Mouse (Mus musculus): ENCODE measurements around the gene Hist1h3b. TPM values are rescaled to one million over a fixed set of nuclear protein-coding genes. Genes with fewer than 3 reads are reported as not detected.
A peak's percentile ranks its signal among the peaks of the same experiment; 100 is the strongest.

Hist1h3b gene
- polyA plus RNA-seq, 1 experiment from 2014 or later = 11.1 TPM

DNA sequence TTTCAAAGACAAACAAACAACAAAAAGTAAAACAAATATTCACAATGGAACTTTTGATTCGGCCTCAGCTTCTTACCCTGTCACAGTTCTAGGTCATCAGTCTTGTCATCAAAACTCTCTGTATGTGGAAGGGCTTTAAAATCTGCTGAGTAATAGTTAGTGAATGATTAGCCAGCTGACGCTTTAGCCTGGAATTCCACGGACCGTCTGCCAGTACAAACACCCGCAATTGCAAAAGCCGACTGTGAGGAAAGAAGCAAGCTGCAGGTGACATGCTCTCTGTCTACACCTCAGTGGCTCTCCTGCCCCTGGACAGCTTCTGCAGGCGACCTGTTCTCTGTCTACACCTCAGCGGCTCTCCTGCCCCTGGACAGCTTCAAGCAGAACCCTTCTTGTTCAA lies 21.6 kb upstream of the Hist1h3b start:
- Histone ChIP-seq H3K36me3 (ENCODE audit: control insufficient read depth, insufficient read depth, low read length) (no peaks in the 10 kb centered on the region), H3K4me1 (ENCODE audit: control insufficient read depth, insufficient read depth, low read length) (no peaks in the 10 kb centered on the region), H3K9me3 (ENCODE audit: control insufficient read depth, low read depth, low read length) (no peaks in the 10 kb centered on the region), H3K27ac (ENCODE audit: low read length) (no peak overlapping the region), H3K27me3 (ENCODE audit: control insufficient read depth, insufficient read depth, low read length) (no peaks in the 10 kb centered on the region), H3K4me3 (ENCODE audit: low read depth, low read length) (no peak overlapping the region), H3K4me2 (replicated peaks; ENCODE audit: low read depth, low read length) (no peak overlapping the region), H3K9ac (replicated peaks; ENCODE audit: low read depth, low read length) (no peak overlapping the region)
- 20% methylated on average over 8 of the region's 8 CpGs for WGBS
- peak; percentile 83 for ATAC-seq (ENCODE audit: insufficient number of reproducible peaks, insufficient read depth, low FRiP score, low read depth)

- 23% methylated on average over 8 of the region's 8 CpGs for WGBS
- Histone ChIP-seq H3K4me1 (ENCODE audit: control insufficient read depth, insufficient read depth, low read length) (no peaks in the 10 kb centered on the region), H3K9ac (replicated peaks; ENCODE audit: low read depth, low read length) (no peak overlapping the region), H3K9me3 (ENCODE audit: control insufficient read depth, low read depth, low read length) (no peaks in the 10 kb centered on the region), H3K27ac (ENCODE audit: low read length) (no peak overlapping the region), H3K27me3 (ENCODE audit: control insufficient read depth, insufficient read depth, low read length) (no peaks in the 10 kb centered on the region), H3K4me2 (replicated peaks; ENCODE audit: low read depth, low read length) (no peak overlapping the region), H3K36me3 (ENCODE audit: control insufficient read depth, insufficient read depth, low read length) (no peaks in the 10 kb centered on the region), H3K4me3 (ENCODE audit: low read depth, low read length) (no peak overlapping the region)
- ATAC-seq (ENCODE audit: insufficient number of reproducible peaks, insufficient read depth, low FRiP score, low read depth) = no peak
Measured at GRCm38 (mm10) chr13:23732156-23732804, 19.8 kb upstream of the Hist1h3b start.

GRCm38 (mm10) chr13:23737091-23737490 lies 15.0 kb upstream of the Hist1h3b start:
- WGBS = 89% methylated on average over 5 of the region's 5 CpGs
- Histone ChIP-seq H3K27ac (ENCODE audit: low read length) (no peak overlapping the region; the same call in 1 of the 2 replicates), H3K4me1 (ENCODE audit: control insufficient read depth, insufficient read depth, low read length) (peaks cover 17% of the 10 kb centered on the region; the same call in 1 of the 2 replicates), H3K27me3 (ENCODE audit: control insufficient read depth, insufficient read depth, low read length) (no peaks in the 10 kb centered on the region), H3K9me3 (ENCODE audit: control insufficient read depth, low read depth, low read length) (no peaks in the 10 kb centered on the region), H3K4me3 (ENCODE audit: low read depth, low read length) (no peak overlapping the region), H3K36me3 (ENCODE audit: control insufficient read depth, insufficient read depth, low read length) (no peaks in the 10 kb centered on the region), H3K4me2 (replicated peaks; ENCODE audit: low read depth, low read length) (no peak overlapping the region), H3K9ac (replicated peaks; ENCODE audit: low read depth, low read length) (no peak overlapping the region)
- no peak for ATAC-seq (ENCODE audit: insufficient number of reproducible peaks, insufficient read depth, low FRiP score, low read depth)

DNA sequence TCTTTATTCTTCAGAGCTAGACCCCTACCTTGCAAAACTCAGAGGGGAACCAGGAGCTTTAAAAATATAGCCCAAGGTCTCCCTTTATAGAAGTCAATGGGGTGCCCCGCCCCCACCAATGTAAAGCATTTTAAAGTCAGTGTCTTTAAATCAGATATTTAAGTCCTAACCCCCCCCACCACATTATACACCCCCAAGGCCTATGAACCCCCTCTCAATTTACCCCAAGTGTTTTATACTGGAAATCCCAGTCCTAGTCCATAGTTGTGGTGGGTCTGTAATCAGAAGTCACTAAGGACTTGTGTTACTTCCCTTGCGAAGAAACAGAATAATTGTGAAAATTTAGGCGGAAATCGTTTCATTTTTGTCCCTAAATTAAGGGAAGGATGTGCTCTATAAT lies 14.0 kb upstream of the Hist1h3b start:
- no peaks in the 10 kb centered on the region for H3K36me3 ChIP-seq (ENCODE audit: control insufficient read depth, insufficient read depth, low read length)
- 24% methylated on average over 4 of the region's 4 CpGs for WGBS
- H3K27me3 ChIP-seq (ENCODE audit: control insufficient read depth, insufficient read depth, low read length) = no peaks in the 10 kb centered on the region
- H3K4me2 ChIP-seq (replicated peaks; ENCODE audit: low read depth, low read length) = peak overlapping the region; percentile 91
- peak overlapping the region; percentile 92; the same call in 1 of the 2 replicates for H3K9ac ChIP-seq (replicated peaks; ENCODE audit: low read depth, low read length)
- no peaks in the 10 kb centered on the region for H3K9me3 ChIP-seq (ENCODE audit: control insufficient read depth, low read depth, low read length)
- H3K4me3 ChIP-seq (ENCODE audit: low read depth, low read length) = peak overlapping the region; percentile 63
- peak overlapping the region; percentile 99 for H3K27ac ChIP-seq (ENCODE audit: low read length)
- peaks cover 17% of the 10 kb centered on the region; the same call in 1 of the 2 replicates for H3K4me1 ChIP-seq (ENCODE audit: control insufficient read depth, insufficient read depth, low read length)
- ATAC-seq (ENCODE audit: insufficient number of reproducible peaks, insufficient read depth, low FRiP score, low read depth) = no peak

- peak within 1 kb of the TSS; percentile 91 for H3K4me2 ChIP-seq (replicated peaks; ENCODE audit: low read depth, low read length)
- H3K9ac ChIP-seq (replicated peaks; ENCODE audit: low read depth, low read length) = peak within 1 kb of the TSS; percentile 92
- peak within 1 kb of the TSS; percentile 99 for H3K27ac ChIP-seq (ENCODE audit: low read length)
- WGBS = under 1% methylated on average over 35 of the region's 38 CpGs
- H3K36me3 ChIP-seq (ENCODE audit: control insufficient read depth, insufficient read depth, low read length) = no peaks in the 10 kb centered on the region
- no peaks in the 10 kb centered on the region for H3K27me3 ChIP-seq (ENCODE audit: control insufficient read depth, insufficient read depth, low read length)
- H3K9me3 ChIP-seq (ENCODE audit: control insufficient read depth, low read depth, low read length) = no peaks in the 10 kb centered on the region
- H3K4me1 ChIP-seq (ENCODE audit: control insufficient read depth, insufficient read depth, low read length) = peaks cover 17% of the 10 kb centered on the region; the same call in 1 of the 2 replicates
- ATAC-seq (ENCODE audit: insufficient number of reproducible peaks, insufficient read depth, low FRiP score, low read depth) = peak; percentile 93
- peak within 1 kb of the TSS; percentile 63 for H3K4me3 ChIP-seq (ENCODE audit: low read depth, low read length)
Measured at GRCm38 (mm10) chr13:23738677-23739068, 13.4 kb upstream of the Hist1h3b start, which contains the start of gene Hist1h1c. Gene Hist1h1c, plus strand, starts transcription at chr13:23738808.

- no peaks in the 10 kb centered on the region for H3K9me3 ChIP-seq (ENCODE audit: control insufficient read depth, low read depth, low read length)
- H3K27me3 ChIP-seq (ENCODE audit: control insufficient read depth, insufficient read depth, low read length) = no peaks in the 10 kb centered on the region
- ATAC-seq (ENCODE audit: insufficient number of reproducible peaks, insufficient read depth, low FRiP score, low read depth) = peak; percentile 92
- WGBS = under 1% methylated on average over 39 of the region's 39 CpGs
- peak overlapping the region; percentile 92 for H3K9ac ChIP-seq (replicated peaks; ENCODE audit: low read depth, low read length)
- peak overlapping the region; percentile 63 for H3K4me3 ChIP-seq (ENCODE audit: low read depth, low read length)
- H3K4me2 ChIP-seq (replicated peaks; ENCODE audit: low read depth, low read length) = peak overlapping the region; percentile 91
- H3K27ac ChIP-seq (ENCODE audit: low read length) = peak overlapping the region; percentile 99
- H3K4me1 ChIP-seq (ENCODE audit: control insufficient read depth, insufficient read depth, low read length) = peaks cover 17% of the 10 kb centered on the region; the same call in 1 of the 2 replicates
- no peaks in the 10 kb centered on the region for H3K36me3 ChIP-seq (ENCODE audit: control insufficient read depth, insufficient read depth, low read length)
Measured at GRCm38 (mm10) chr13:23739069-23739921, 12.8 kb upstream of the Hist1h3b start.

- ATAC-seq (ENCODE audit: insufficient number of reproducible peaks, insufficient read depth, low FRiP score, low read depth) = no peak; the same call in 1 of the 2 replicates
- Histone ChIP-seq H3K4me2 (replicated peaks; ENCODE audit: low read depth, low read length) (peak overlapping the region; percentile 91), H3K36me3 (ENCODE audit: control insufficient read depth, insufficient read depth, low read length) (no peaks in the 10 kb centered on the region), H3K27ac (ENCODE audit: low read length) (peak overlapping the region; percentile 99), H3K9me3 (ENCODE audit: control insufficient read depth, low read depth, low read length) (no peaks in the 10 kb centered on the region), H3K27me3 (ENCODE audit: control insufficient read depth, insufficient read depth, low read length) (no peaks in the 10 kb centered on the region), H3K4me1 (ENCODE audit: control insufficient read depth, insufficient read depth, low read length) (peaks cover 17% of the 10 kb centered on the region; the same call in 1 of the 2 replicates), H3K9ac (replicated peaks; ENCODE audit: low read depth, low read length) (peak overlapping the region; percentile 92), H3K4me3 (ENCODE audit: low read depth, low read length) (peak overlapping the region; percentile 63)
- WGBS = under 1% methylated on average over 14 of the region's 14 CpGs
Measured at GRCm38 (mm10) chr13:23739922-23740252, 12.2 kb upstream of the Hist1h3b start.

DNA sequence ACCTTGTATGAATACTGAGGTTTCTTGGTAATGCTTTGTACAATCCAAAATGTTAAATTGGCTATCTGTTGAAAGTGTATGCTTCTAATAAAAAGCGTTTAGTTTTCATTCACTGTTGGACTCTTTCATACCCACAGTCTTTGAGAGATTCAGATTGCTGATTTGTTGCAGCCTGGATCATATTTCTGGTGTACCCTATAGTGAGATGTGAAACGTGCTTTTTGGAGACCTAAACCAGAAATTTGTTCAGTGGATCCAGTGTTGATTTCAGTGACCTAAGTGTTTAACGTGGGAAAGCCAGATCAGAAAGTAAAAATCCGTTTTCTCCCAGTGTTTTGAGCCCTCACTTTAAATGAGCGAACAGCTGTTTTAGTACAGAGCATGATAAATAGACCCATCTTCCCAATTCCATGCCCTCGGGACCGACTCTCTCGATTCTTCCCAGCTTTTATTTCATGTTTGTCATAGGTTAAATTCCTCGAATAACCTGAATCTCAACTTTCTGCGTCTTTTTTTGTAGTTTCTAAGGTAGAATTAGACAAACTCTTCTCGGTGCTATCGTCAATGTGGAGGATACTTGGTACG lies 11.7 kb upstream of the Hist1h3b start:
- ATAC-seq (ENCODE audit: insufficient number of reproducible peaks, insufficient read depth, low FRiP score, low read depth) = no peak
- peak overlapping the region; percentile 99 for H3K27ac ChIP-seq (ENCODE audit: low read length)
- peak overlapping the region; percentile 91 for H3K4me2 ChIP-seq (replicated peaks; ENCODE audit: low read depth, low read length)
- no peaks in the 10 kb centered on the region for H3K27me3 ChIP-seq (ENCODE audit: control insufficient read depth, insufficient read depth, low read length)
- peak overlapping the region; percentile 92 for H3K9ac ChIP-seq (replicated peaks; ENCODE audit: low read depth, low read length)
- WGBS = 15% methylated on average over 13 of the region's 13 CpGs
- peaks cover 17% of the 10 kb centered on the region; the same call in 1 of the 2 replicates for H3K4me1 ChIP-seq (ENCODE audit: control insufficient read depth, insufficient read depth, low read length)
- no peaks in the 10 kb centered on the region for H3K9me3 ChIP-seq (ENCODE audit: control insufficient read depth, low read depth, low read length)
- H3K36me3 ChIP-seq (ENCODE audit: control insufficient read depth, insufficient read depth, low read length) = no peaks in the 10 kb centered on the region
- H3K4me3 ChIP-seq (ENCODE audit: low read depth, low read length) = peak overlapping the region; percentile 63

Measured in stomach, embryonic 14.5 days (tissue).